Mouse (Mus musculus) embryo, embryonic 10 days (tissue): ENCODE measurements around the gene Zfp704.

Source experiments
- DNase-seq: peaks from one replicate; pipeline ENCODE4 v3.0.0-alpha.2; 2015; ENCODE audit warnings: low spot score

Zfp704 gene

GRCm38 (mm10) chr3:9609581-9610341, at the start of gene Zfp704:
Gene Zfp704 (minus strand): TSS chr3:9610085.
- DNase-seq = peak; percentile 91

DNA sequence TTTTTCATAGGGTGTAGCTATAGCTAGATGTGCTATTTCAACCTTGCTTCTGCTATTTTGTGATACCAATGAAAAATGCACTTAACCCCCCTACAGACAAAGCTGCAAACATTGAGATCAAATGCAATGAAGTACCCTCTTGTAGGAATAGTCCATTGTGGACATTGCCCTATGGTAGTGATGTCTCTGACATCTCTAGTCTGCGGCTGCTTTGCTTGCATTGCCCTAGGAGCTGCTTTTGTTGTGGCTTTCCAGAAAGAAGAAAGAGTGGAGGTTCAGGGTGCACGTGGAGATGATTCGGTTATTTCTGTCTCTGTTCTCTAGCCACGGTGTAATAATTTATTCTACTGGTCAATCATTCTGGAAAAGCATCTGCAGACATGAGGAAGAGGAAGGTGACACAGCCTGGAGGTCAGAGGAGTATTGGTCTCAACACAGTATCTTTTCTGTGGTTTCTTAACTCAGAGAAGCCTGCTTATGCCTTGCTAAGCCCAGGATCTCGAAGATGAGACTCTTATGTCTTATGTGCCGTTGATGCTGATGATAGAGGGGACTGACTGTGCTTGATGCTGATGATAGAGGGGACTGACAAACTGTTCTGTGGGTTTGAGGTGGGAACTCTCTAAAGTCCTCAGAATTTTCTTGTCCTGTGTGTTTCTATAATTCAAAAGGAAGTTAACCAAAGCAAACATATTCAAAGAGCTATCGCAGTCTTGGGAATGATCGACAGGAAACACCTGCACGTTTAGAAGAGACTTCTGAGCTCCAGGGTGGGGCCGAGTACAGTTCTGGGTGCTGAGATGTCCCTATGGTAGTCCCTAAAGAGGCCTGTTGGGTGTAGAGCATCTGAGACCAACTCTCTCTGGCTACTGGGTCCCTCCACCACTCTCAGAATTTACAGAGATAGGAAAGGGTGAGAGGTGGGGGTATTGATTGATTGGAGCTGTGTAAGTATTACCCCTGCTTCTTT, 23.4 kb upstream of the Zfp704 start:
- DNase-seq = no peak

DNA sequence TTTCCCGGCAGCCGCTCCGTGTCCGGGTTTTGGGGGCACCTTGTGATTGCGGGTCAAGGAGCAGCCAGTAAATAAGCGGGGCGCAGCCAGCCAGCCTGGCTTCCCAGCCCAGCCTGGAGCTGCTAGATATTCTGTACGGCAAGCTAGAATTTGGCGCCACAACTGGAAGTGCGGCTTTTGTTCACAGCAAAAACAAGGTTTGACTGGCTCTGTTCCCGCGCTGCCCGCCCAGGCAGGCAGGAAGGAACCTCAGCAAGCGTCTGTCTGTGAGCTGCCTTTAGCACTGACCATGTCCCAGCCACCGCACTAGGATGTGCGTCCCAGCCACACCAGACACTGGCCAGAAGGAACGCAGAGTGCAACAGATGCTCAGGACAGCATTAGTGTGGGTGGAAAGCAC, 20.1 kb upstream of the Zfp704 start:
- DNase-seq = peak; percentile 51

DNA sequence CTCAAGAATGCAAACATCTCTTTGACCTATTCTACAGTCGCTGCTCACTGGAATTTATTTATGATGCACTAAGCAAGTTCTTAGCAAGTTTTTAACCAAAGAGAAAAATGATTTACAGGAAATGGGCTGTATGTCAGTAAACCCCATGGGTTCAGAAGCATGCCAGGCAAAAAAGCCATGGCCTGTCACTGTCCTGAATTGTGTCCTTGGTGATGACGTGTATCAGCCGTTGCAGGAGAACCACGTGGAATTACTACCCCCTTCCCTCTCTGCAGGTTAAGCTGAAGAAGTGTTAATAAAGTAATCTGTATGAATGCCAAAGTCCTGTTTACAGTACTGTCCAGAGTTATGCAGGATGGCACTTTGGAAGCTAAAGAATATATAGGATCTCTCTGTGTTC, 18.2 kb upstream of the Zfp704 start:
- no peak for DNase-seq

DNA sequence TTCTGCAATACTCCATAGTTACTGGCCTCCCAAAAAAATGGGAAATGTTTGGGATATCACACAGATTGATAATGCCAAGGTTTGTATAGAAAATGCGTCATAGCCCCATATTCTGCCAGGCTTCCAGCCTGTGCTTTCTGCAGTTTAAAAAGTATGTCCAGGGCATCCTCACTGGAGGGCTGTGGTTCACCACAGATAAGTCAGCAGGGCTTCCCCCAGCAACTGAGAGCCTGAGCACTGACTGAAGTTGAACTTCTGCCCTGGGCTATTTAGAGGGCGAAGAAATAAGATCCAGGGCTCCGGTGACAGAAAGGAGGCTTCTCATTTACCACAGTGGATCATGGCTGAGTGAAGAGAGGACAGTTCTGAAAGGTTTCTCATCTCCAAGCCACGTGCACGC, 16.3 kb upstream of the Zfp704 start:
- DNase-seq = peak; percentile 21

GRCm38 (mm10) chr3:9620611-9621010, 10.7 kb upstream of the Zfp704 start:
- DNase-seq = no peak

DNA sequence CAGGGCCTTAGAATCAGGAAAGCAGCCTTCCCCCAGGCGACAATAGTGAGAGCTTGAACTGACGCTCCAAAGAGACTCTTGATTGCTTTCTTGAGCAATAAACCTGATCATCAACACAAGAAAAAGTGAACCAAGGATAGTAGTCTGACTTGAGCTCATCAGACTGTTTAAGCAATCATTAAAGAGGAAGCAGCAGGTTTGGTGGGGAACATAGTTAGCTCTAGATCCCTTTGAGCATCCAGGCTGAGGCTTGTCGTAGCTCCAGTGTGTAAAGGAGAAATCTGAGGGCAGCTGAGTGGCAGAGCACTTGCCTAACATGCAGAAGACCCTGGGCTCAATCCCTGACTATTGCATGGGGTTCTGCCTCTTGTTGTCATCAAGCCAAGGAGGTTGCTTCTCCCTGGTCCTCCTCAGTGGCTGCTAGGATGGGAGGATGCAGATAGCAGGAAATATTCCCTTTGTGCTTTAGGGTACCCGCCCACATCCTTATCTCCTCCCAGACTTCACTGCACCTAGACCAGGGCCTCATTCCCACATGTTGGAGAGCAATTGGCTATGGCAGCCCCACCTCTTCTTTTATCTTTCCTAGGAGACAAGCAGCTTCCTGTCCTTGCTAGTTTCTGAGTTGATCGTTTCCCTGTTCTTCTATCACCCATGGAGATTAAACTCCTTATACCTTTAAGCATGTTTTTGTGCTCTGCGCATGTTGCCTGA, 9.8 kb upstream of the Zfp704 start:
- DNase-seq = no peak

- no peak for DNase-seq
Measured at GRCm38 (mm10) chr3:9617101-9617500, 7.2 kb upstream of the Zfp704 start.

- no peak for DNase-seq
Measured at GRCm38 (mm10) chr3:9614676-9615075, 4.8 kb upstream of the Zfp704 start.

GRCm38 (mm10) chr3:9614011-9614410, 4.1 kb upstream of the Zfp704 start:
- no peak for DNase-seq

GRCm38 (mm10) chr3:9611226-9611625, 1.3 kb upstream of the Zfp704 start:
- DNase-seq = no peak

DNA sequence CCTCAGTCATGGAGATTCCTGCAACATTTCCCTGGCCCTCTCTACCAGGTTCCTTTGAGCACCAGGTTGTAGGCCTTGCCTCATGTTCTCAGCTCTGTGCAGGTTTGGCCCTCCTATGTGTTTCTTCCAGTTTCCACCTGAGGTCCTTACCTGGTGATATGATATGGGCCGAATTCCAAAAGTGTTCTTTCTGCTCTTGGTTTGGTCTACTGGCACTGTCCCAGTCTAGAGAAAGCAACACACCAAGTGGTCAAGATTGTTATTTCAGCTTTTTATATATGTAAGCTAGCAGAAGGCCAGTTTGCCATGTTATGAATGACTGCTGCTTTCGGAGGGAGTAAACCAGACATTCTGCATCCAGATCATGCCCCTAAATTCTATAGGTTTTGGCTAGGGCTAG, 541 bp upstream of the Zfp704 start:
- DNase-seq = no peak

DNA sequence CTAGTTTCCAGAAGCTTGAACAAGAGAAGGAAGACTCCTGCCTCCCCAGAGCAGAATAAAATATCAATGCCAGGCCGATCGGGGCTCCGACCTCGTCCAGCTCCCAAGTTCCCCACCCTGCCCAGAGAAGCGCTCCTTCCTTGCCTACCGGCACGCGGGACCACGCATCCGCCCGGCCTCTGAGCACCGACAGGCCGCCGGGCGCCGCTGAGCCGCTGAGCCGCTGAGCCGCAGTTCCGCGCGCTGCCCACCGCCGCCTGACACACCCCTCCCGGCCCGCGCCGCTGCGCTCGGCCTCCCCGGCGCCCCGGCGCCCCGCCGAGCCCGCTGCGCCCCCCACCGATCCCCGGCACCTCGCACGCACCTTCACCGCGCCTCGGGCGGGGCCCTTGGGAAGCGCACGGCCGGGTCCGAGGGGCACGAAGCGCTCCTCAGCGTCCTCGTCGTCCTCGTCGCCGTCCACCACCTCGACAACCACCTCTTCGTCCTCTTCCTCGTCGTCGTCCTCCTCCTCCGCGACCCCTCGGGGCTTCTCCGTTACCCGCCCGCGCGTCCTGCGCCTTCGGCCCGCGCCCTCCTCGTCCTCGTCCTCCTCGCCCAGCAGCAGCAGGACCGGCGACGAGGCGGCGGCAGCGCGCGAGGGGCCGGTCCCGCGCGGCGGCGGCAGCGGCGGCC, 842 bp downstream of the Zfp704 start:
- DNase-seq = peak; percentile 65

DNA sequence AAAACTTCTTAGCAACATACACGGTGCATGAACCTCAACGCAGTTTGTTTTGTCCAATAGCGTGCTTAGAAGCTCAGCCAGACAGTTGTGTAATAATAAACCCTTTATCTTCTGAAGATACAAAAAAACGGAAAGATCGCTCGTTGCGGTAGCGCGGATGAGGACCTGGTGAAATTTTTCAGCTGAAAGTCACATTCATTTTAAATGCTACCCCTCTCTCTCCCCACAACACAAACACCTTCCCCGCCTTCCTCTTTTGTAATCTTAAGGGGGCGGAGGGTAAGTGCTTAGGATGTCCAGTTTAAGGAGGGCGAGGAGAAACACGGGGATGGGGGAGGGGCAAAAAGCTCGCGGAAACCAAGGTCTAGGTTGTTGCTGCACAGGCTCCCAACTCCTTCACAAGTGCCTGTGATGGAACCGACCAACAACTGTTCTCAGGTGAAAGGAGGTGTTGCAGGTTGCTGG, 1.4 kb downstream of the Zfp704 start:
- DNase-seq = peak; percentile 68

DNA sequence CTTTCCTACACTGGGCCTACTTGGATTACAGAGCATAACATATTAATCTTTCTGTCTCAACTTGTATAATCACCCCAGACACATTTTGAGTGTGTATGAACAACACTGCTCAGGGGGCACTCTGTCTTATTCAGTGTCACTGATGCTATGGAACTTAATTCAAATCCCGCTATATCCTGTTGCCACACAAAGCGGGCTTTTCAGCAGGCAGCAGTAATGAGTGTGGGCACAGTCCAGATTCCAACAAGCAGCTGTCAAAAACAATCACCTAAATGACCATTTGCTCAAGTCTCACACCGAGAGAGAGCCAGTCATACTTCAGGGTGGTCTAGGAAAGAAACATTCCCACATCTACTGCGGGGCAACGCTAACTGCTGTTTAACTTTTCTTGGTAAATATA, 2.2 kb downstream of the Zfp704 start:
- peak; percentile 51 for DNase-seq

DNA sequence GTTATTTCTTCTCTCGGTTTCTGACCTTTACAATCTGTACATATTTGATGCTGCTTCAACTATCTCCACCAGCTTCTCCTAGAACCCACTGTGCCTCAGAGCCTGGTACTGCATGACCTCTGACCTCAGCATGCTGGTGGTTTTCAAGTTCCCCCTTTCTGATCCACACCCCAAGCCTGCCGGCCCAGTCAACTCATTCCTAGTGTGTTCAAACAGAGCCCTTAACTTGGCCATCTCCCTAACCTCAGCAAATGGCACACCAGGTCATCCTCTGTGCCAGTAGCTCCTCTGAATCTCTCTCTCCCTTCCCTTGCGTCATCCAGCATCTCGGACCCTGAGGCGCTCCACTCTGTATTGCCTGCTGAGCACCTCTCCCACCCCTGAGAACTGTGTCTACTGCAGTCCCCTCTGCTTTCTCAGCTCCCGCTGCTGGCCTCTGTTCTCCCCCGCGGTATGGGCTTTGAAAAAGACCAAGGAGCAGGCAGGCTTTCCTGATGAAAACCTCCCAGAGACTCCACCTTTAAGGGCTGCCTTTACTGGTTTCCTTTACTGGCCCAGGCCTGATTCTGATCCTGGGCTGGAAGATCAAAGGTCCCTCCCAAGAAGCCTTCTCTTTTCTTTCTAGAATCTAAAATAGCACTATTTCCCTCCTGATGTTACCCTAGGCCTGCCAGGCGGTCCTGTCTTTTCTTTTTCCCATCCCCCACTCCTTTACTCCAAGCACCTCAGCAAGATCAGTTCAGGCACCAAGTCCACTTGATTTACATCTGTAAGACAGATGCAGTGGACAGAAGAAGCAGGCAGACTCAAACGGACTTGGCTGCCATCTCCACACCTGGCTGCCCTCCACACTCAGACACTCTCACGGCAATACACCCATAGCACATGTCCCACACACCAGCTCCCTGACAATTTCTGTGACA, 3.8 kb downstream of the Zfp704 start:
- DNase-seq = no peak

DNA sequence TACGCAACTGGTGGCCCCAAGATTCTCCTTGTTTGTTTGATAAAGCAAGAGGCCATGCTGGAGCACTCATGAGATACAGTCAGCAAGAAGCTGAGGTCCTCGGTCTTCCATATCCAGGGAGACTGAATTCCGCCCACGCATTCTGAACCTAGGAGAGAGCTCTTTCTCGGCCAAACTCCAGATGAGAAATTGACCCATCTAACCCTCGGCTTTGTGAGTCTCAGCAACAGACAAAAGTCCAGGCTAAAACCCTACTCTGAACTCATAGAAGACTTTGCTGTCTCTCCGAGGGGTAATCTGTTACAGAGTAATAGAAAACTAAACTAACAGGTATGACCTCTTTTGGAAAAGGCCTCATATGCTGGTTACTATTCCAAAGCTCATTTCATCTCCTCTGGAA, 4.9 kb downstream of the Zfp704 start:
- no peak for DNase-seq

DNA sequence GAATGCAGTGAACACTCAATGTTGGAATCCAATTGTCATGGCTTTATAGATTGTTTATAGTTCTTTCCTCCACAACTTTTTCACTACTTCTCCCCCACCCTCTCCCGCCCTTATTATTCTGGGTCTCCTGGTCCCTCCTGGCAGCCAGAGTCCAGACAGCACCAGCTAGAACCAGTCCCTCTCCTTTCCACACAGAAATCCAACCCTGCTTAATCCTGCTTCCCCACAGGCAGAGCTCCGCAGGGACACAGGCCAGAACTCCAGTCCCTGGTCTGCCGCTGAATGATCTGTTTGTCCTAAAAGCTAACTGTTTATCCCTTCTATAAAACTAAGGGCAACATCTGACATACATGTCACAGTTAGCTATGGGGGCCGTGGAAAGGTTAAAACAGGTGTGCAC, 6.0 kb downstream of the Zfp704 start:
- no peak for DNase-seq

DNA sequence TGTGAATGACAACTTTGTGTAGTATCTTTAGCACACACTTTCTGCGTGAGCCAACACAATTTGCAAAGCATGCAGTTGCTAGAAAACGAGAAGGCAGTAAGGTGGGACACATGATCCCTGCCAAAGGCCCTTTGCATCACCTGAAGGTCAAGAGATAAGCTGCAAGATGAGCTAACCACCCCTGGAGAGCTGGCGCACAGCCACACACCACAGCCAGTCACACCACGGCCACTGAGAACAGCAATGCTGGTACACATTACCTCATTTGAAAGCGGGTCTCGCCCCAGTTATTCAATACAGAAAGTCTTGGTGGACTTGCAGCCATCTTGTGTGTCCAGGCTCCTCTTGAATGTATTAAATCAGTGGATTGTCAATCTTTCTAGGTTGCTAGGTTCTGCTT, 9.3 kb downstream of the Zfp704 start:
- no peak for DNase-seq

DNA sequence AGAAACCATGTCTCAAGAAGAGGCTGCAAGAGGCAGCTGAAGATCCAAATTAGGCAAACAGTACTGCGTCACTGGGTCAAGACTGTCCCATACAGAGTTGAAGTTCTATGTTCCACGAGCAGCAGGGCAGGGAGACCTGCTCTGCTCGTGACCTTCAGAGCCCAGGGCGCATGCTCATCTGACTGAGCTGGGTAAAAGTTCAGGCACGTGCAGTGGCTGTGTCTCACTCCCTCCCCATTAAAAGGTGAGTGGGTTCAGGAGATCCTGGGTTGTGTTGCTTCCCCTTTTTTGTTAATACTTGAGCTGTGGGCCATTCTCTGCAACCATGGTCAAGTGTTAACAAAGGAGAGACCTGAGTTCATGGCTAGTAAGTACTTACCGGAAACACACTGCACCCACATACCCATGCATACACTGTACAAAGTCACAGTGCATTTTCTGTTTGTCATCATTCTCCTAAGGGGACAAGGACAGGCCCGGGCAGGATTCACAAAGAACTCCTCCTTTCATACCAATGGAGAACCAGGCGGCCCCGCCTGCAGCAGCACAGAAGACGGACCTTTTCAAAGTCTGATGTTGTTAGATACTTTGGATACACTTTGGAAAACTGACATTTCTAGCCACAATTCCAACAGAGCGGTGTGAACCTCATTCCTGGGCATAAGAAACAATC, 10.0 kb downstream of the Zfp704 start:
- DNase-seq = no peak
